Mouse (Mus musculus) thymus, adult 2 months (tissue): ENCODE results near the gene Ptn.

Experiments used
- CTCF ChIP-seq: fragments of 200-500 bp; IDR thresholded peaks from 2 replicates; pipeline ENCODE4 v1.5.1; 2012; ENCODE audit warnings: mild to moderate bottlenecking, control low read depth, low read length, moderate library complexity, borderline replicate concordance; ENCODE audit not compliant: control insufficient read depth, poor library complexity, insufficient read depth; ENCODE audit errors: extremely low read depth
- POLR2A ChIP-seq: fragments of 200-500 bp; IDR thresholded peaks from 2 replicates; pipeline ENCODE4 v1.6.1; 2012; ENCODE audit warnings: mild to moderate bottlenecking, low read length, control low read depth, moderate library complexity; ENCODE audit not compliant: control insufficient read depth, poor library complexity, insufficient read depth; ENCODE audit errors: extremely low read depth

DNA sequence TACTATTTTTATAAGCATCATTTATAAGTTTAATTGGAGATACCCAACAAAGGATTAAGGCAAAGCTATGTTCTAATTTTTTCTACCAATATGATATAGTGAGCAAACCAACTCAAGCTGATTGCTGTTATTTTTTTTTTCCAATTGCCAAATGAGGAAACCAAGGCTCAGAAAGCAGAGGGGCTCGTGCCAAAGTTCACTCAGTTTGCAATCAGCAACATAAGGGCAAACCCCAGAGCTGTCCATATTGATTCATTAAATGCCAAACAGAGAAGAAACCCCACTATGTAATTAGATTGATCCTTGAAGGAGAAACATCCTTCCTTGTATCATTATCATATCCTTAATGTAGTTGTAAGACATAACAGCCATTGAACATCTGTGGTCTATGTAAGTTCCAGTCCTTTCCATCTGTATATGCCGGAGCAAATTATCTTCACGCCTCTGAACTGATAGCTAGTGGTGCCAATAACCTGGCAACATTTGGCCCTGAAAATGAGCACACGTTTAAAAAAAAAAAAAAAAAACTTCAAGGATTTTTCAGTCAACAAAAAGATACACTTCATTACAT lies 24.8 kb upstream of the Ptn start:
- TF ChIP-seq CTCF (no peak), POLR2A (no peak)
